Mouse (Mus musculus) neural tube, embryonic 11.5 days (tissue): ENCODE data around the gene Dock9. TPM values are rescaled to one million over a fixed set of nuclear protein-coding genes. Genes with fewer than 3 reads are reported as not detected.

Experiments
- ATAC-seq: fragments of 200-750 bp; cut with Nextera tagmentation; 2 replicates; pipeline ENCODE4 v1.8.0; 2017; ENCODE audit warnings: moderate number of reproducible peaks, mild to moderate bottlenecking, moderate TSS enrichment, moderate library complexity; ENCODE audit not compliant: insufficient read depth, low FRiP score, low TSS enrichment
- DNase-seq: peaks from one replicate; pipeline ENCODE4 v3.0.0-alpha.2; 2015; ENCODE audit warnings: low spot score
- H3K27ac ChIP-seq: fragments of 300-500 bp; sonication (generic); 2 replicates; pipeline ENCODE4 v1.5.1; 2014; ENCODE audit warnings: low read depth, mild to moderate bottlenecking, low read length
- H3K27me3 ChIP-seq: fragments of 300-500 bp; sonication (generic); 2 replicates; pipeline ENCODE4 v1.6.1; 2014; ENCODE audit warnings: mild to moderate bottlenecking, low read length, mixed read lengths; ENCODE audit not compliant: control insufficient read depth, insufficient read depth
- H3K36me3 ChIP-seq: fragments of 300-500 bp; sonication (generic); 2 replicates; pipeline ENCODE4 v1.6.1; 2014; ENCODE audit warnings: mild to moderate bottlenecking, low read length, moderate library complexity, mixed read lengths; ENCODE audit not compliant: control insufficient read depth, insufficient read depth
- H3K4me1 ChIP-seq: fragments of 300-500 bp; sonication (generic); 2 replicates; pipeline ENCODE4 v1.6.1; 2014; ENCODE audit warnings: low read length, mixed read lengths; ENCODE audit not compliant: control insufficient read depth, insufficient read depth
- H3K4me2 ChIP-seq: fragments of 300-500 bp; sonication (generic); 2 replicates; pipeline ENCODE4 v1.6.1; 2014; ENCODE audit warnings: low read depth, mild to moderate bottlenecking, moderate library complexity
- H3K4me3 ChIP-seq: fragments of 300-500 bp; sonication (generic); 2 replicates; pipeline ENCODE4 v1.5.1; 2014; ENCODE audit warnings: low read depth, low read length
- H3K9ac ChIP-seq: fragments of 300-500 bp; sonication (generic); 2 replicates; pipeline ENCODE4 v1.6.1; 2014; ENCODE audit warnings: mild to moderate bottlenecking, low read length
- H3K9me3 ChIP-seq: fragments of 300-500 bp; sonication (generic); 2 replicates; pipeline ENCODE4 v1.6.1; 2016; ENCODE audit warnings: low read length; ENCODE audit not compliant: control insufficient read depth
- WGBS: fragments of 180-500 bp; shearing (Covaris S2); extraction: QIAGEN DNeasy Blood & Tissue Kit; methylation state at CpG from one replicate; pipeline ENCODE4 v1.1.7; 2014; 5-methylcytosine and 5-hydroxymethylcytosine counted together
- polyA plus RNA-seq: library from polyadenylated mRNA; unstranded; fragments of >200 nt; fragmentation: Nextera tagmentation; extraction: Ambion mirVana; gene quantifications from 2 replicates; pipeline ENCODE4 v1.2.1, GENCODE M21; 2014

The Dock9 gene
- polyA plus RNA-seq, 1 experiment from 2014 or later = 4.2 TPM

- WGBS = 11% methylated on average over 25 of the region's 28 CpGs
- Histone ChIP-seq H3K9ac (peak overlapping the region; percentile 53), H3K36me3 (no peaks in the 10 kb centered on the region), H3K27me3 (peaks cover 16% of the 10 kb centered on the region), H3K4me2 (peak overlapping the region; percentile 97), H3K27ac (peak overlapping the region; percentile 34; the same call in 1 of the 2 replicates), H3K4me3 (peak overlapping the region; percentile 69), H3K9me3 (no peaks in the 10 kb centered on the region), H3K4me1 (no peaks in the 10 kb centered on the region)
- DNase-seq (peak; percentile 21), ATAC-seq (no peak)
Measured at GRCm38 (mm10) chr14:121796571-121797456, 823 bp downstream of the Dock9 start.

- H3K4me2 ChIP-seq = no peak overlapping the region
- H3K27ac ChIP-seq = no peak overlapping the region
- no peaks in the 10 kb centered on the region for H3K36me3 ChIP-seq
- no peak for DNase-seq
- H3K4me1 ChIP-seq = no peaks in the 10 kb centered on the region
- H3K9me3 ChIP-seq = no peaks in the 10 kb centered on the region
- 82% methylated on average over 7 of the region's 7 CpGs for WGBS
- no peak overlapping the region for H3K4me3 ChIP-seq
- H3K27me3 ChIP-seq = peaks cover 16% of the 10 kb centered on the region
- H3K9ac ChIP-seq = no peak overlapping the region
- no peak for ATAC-seq
Measured at GRCm38 (mm10) chr14:121795536-121795935, 2.1 kb downstream of the Dock9 start.

- ATAC-seq (no peak), DNase-seq (no peak)
- no peak overlapping the region for H3K9ac ChIP-seq
- H3K4me1 ChIP-seq = no peaks in the 10 kb centered on the region
- no peak overlapping the region for H3K27ac ChIP-seq
- no peak overlapping the region for H3K4me3 ChIP-seq
- H3K4me2 ChIP-seq = no peak overlapping the region
- H3K36me3 ChIP-seq = no peaks in the 10 kb centered on the region
- no peaks in the 10 kb centered on the region for H3K9me3 ChIP-seq
- peaks cover 16% of the 10 kb centered on the region for H3K27me3 ChIP-seq
- WGBS = 74% methylated on average over 5 of the region's 5 CpGs
Measured at GRCm38 (mm10) chr14:121793639-121794038, 4.0 kb downstream of the Dock9 start.

- no peak overlapping the region for H3K4me3 ChIP-seq
- H3K4me1 ChIP-seq = no peaks in the 10 kb centered on the region
- peaks cover 14% of the 10 kb centered on the region for H3K27me3 ChIP-seq
- no peak overlapping the region for H3K9ac ChIP-seq
- no peaks in the 10 kb centered on the region for H3K9me3 ChIP-seq
- no peak overlapping the region for H3K27ac ChIP-seq
- no peak for DNase-seq
- ATAC-seq = no peak
- no peak overlapping the region for H3K4me2 ChIP-seq
- H3K36me3 ChIP-seq = no peaks in the 10 kb centered on the region
- 93% methylated on average over 2 of the region's 2 CpGs for WGBS
Measured at GRCm38 (mm10) chr14:121791935-121792334, 5.7 kb downstream of the Dock9 start.

GRCm38 (mm10) chr14:121791112-121791511, 6.5 kb downstream of the Dock9 start:
- no peak overlapping the region for H3K9ac ChIP-seq
- H3K4me1 ChIP-seq = no peaks in the 10 kb centered on the region
- no peaks in the 10 kb centered on the region for H3K9me3 ChIP-seq
- ATAC-seq = no peak
- DNase-seq = no peak
- H3K27ac ChIP-seq = no peak overlapping the region
- H3K4me3 ChIP-seq = no peak overlapping the region
- H3K36me3 ChIP-seq = no peaks in the 10 kb centered on the region
- 82% methylated on average over 7 of the region's 7 CpGs for WGBS
- H3K4me2 ChIP-seq = no peak overlapping the region
- peaks cover 6% of the 10 kb centered on the region for H3K27me3 ChIP-seq

- H3K36me3 ChIP-seq = no peaks in the 10 kb centered on the region
- no peaks in the 10 kb centered on the region for H3K27me3 ChIP-seq
- no peaks in the 10 kb centered on the region for H3K4me1 ChIP-seq
- H3K9me3 ChIP-seq = no peaks in the 10 kb centered on the region
- no peak overlapping the region for H3K9ac ChIP-seq
- no peak overlapping the region for H3K4me2 ChIP-seq
- no peak for DNase-seq
- no peak overlapping the region for H3K4me3 ChIP-seq
- H3K27ac ChIP-seq = no peak overlapping the region
- ATAC-seq = no peak
- WGBS = 78% methylated on average over 3 of the region's 3 CpGs
Measured at GRCm38 (mm10) chr14:121789273-121789672, 8.4 kb downstream of the Dock9 start.

- no peak for DNase-seq
- no peaks in the 10 kb centered on the region for H3K36me3 ChIP-seq
- WGBS = 83% methylated on average over 6 of the region's 6 CpGs
- no peaks in the 10 kb centered on the region for H3K4me1 ChIP-seq
- ATAC-seq = no peak
- no peaks in the 10 kb centered on the region for H3K27me3 ChIP-seq
- no peak overlapping the region for H3K4me3 ChIP-seq
- no peak overlapping the region for H3K4me2 ChIP-seq
- H3K9me3 ChIP-seq = no peaks in the 10 kb centered on the region
- no peak overlapping the region for H3K27ac ChIP-seq
- no peak overlapping the region for H3K9ac ChIP-seq
Measured at GRCm38 (mm10) chr14:121788451-121788850, 9.2 kb downstream of the Dock9 start.

- no peaks in the 10 kb centered on the region for H3K4me1 ChIP-seq
- H3K9ac ChIP-seq = no peak overlapping the region
- no peak overlapping the region for H3K27ac ChIP-seq
- H3K9me3 ChIP-seq = no peaks in the 10 kb centered on the region
- no peak for ATAC-seq
- no peaks in the 10 kb centered on the region for H3K27me3 ChIP-seq
- no peaks in the 10 kb centered on the region for H3K36me3 ChIP-seq
- H3K4me2 ChIP-seq = no peak overlapping the region
- H3K4me3 ChIP-seq = no peak overlapping the region
- WGBS = 91% methylated on average over 12 of the region's 12 CpGs
- DNase-seq = no peak
Measured at GRCm38 (mm10) chr14:121787430-121787829, 10.2 kb downstream of the Dock9 start.

- no peak overlapping the region for H3K9ac ChIP-seq
- no peaks in the 10 kb centered on the region for H3K9me3 ChIP-seq
- no peak overlapping the region for H3K4me2 ChIP-seq
- DNase-seq (no peak), ATAC-seq (no peak)
- WGBS = 89% methylated on average over 12 of the region's 12 CpGs
- H3K27me3 ChIP-seq = no peaks in the 10 kb centered on the region
- no peak overlapping the region for H3K4me3 ChIP-seq
- H3K36me3 ChIP-seq = no peaks in the 10 kb centered on the region
- H3K4me1 ChIP-seq = no peaks in the 10 kb centered on the region
- H3K27ac ChIP-seq = no peak overlapping the region
Measured at GRCm38 (mm10) chr14:121786900-121787299, 10.7 kb downstream of the Dock9 start.
